Mouse (Mus musculus): ENCODE data around the gene D630036H23Rik. TPM values are rescaled to one million over a fixed set of nuclear protein-coding genes. Genes with fewer than 3 reads are reported as not detected.

D630036H23Rik gene
- total RNA-seq, 2 experiments from 2014 or later: 2.2 to 2.3 TPM

Other genes starting within 250 kb of the D630036H23Rik start
- 10 to 100 TPM; 50.3 to 53.3 TPM for gene Ankmy2, start 225.1 kb downstream of the D630036H23Rik start, total RNA-seq (2021)
- gene Bzw2, start 224.1 kb downstream of the D630036H23Rik start, total RNA-seq (2021): 10 to 100 TPM; 72.2 to 78.2 TPM
- not detected for gene Lrrc72, start 128.8 kb downstream of the D630036H23Rik start, total RNA-seq (2021)
- 1 to 10 TPM; 5.5 TPM for gene Sostdc1, start 68.0 kb downstream of the D630036H23Rik start, total RNA-seq (2021)
- gene Ispd, start 731 bp downstream of the D630036H23Rik start, total RNA-seq (2021): 10 to 100 TPM; 10.1 to 13.6 TPM

All from left cerebral cortex, postnatal 14 days (tissue).